Mouse (Mus musculus) embryonic facial prominence, embryonic 13.5 days (tissue): ENCODE results near the gene Cdiptos. TPM values are rescaled to one million over a fixed set of nuclear protein-coding genes. Genes with fewer than 3 reads are reported as not detected.
A peak's percentile ranks its signal among the peaks of the same experiment; 100 is the strongest.

ENCODE experiments used
- ATAC-seq: fragments of 200-750 bp; cut with Nextera tagmentation; 2 replicates; pipeline ENCODE4 v1.8.0; 2017; ENCODE audit warnings: low read depth; ENCODE audit not compliant: insufficient number of reproducible peaks, insufficient read depth, low FRiP score, low TSS enrichment
- H3K27ac ChIP-seq: fragments of 300-500 bp; sonication (generic); 2 replicates; pipeline ENCODE4 v1.5.1; 2015; ENCODE audit warnings: moderate library complexity, mild to moderate bottlenecking, inconsistent platforms
- H3K27me3 ChIP-seq: fragments of 300-500 bp; sonication (generic); 2 replicates; pipeline ENCODE4 v1.6.1; 2015; ENCODE audit warnings: mild to moderate bottlenecking, inconsistent platforms
- H3K36me3 ChIP-seq: fragments of 300-500 bp; sonication (generic); 2 replicates; pipeline ENCODE4 v1.6.1; 2015; ENCODE audit warnings: mild to moderate bottlenecking, inconsistent platforms
- H3K4me1 ChIP-seq: fragments of 300-500 bp; sonication (generic); 2 replicates; pipeline ENCODE4 v1.6.1; 2015; ENCODE audit warnings: inconsistent platforms
- H3K4me2 ChIP-seq: fragments of 300-500 bp; sonication (generic); 2 replicates; pipeline ENCODE4 v1.6.1; 2015; ENCODE audit warnings: moderate library complexity, mild to moderate bottlenecking, inconsistent platforms
- H3K4me3 ChIP-seq: fragments of 300-500 bp; sonication (generic); 2 replicates; pipeline ENCODE4 v1.5.1; 2015; ENCODE audit warnings: mild to moderate bottlenecking, inconsistent platforms
- H3K9ac ChIP-seq: fragments of 300-500 bp; sonication (generic); 2 replicates; pipeline ENCODE4 v1.6.1; 2015; ENCODE audit warnings: mild to moderate bottlenecking, inconsistent platforms
- H3K9me3 ChIP-seq: fragments of 300-500 bp; sonication (generic); 2 replicates; pipeline ENCODE4 v1.6.1; 2016; ENCODE audit warnings: inconsistent platforms
- WGBS: fragments of 180-500 bp; shearing (Covaris S2); methylation state at CpG from one replicate; pipeline ENCODE4 v1.1.7; 2015; ENCODE audit warnings: mixed read lengths; 5-methylcytosine and 5-hydroxymethylcytosine counted together
- polyA plus RNA-seq: library from polyadenylated mRNA; unstranded; fragments of >200 nt; fragmentation: Nextera tagmentation; extraction: Ambion mirVana; gene quantifications from 2 replicates; pipeline ENCODE4 v1.2.1, GENCODE M21; 2015

Cdiptos gene
- polyA plus RNA-seq, 1 experiment from 2014 or later: 1.7 TPM

DNA sequence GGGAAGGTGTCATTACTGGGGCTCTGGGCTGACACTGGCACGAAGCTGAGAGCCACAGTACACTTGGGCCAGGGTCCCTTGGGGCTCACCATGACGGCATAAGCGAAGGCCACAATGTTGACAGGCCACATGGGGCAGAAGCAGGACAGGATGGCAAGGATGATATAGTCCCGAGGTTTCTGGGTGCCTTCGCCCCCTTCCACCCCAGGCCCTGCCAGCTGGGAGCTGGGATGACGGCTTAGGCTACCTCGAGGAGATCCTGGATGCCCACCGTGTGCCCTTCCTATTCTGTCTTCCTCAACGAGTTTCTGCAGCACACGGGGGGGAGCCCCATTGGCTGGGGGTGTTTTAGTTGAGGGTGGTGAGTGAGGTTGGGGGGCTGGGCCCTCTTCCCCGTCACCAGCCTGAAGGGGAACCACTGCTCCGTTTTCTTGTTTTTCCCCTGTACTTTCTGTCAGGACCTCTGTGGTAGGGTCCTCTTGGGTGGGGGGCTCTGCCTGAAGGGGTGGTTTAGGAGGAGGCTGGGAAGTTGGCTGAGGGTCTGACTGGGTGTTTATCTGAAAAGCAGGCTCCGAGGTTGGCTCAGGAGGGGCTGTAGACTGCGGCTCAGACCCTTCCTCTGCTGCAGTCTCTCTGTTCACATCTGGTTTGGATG lies 43.5 kb upstream of the Cdiptos start:
- 61% methylated on average over 14 of the region's 14 CpGs for WGBS
- peak overlapping the region; percentile 83 for H3K9ac ChIP-seq
- peaks cover 85% of the 10 kb centered on the region for H3K4me1 ChIP-seq

DNA sequence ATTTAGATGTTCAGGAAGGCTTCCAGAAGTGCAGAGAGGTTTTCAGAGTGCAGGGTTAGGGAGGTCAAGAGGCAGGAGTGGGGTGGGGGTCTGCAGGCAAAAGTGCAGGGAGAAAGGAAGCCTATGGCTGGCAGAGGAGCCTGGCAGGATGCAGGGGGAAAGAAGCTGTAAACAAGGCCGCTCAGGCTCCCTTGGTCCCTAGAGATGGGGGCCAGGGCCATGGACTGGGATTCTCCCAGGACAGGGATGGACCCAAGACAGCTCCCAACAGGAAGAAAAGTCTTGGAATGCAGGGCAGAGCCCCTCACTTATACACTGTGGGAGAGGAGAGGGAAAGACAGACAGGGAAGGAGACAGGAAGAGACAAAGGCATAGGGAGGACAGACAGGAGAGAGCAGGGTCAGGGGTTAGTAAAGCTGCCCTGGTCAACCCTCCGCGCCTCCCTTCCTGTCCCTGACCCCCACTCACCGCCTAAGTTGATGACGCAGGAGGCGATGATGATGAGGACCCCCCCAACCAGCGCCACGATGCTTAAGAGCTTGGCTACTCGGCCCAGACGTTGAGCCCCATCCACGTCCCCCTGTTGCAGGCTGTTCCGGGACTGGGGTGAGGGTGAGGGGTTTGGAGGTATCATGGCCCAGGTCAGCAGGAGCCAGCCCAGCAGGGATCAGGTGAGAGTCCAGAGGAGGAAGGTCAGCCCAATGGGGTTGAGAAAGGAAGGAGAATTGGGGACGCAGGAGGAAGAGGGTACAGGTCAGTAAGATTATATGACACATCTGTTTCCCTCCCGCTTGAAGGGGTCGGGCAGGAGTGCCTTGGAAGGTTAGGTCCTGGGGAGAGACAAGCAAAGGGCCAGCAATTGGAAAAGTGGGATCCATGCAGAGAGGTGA lies 42.8 kb upstream of the Cdiptos start:
- Histone ChIP-seq H3K9ac (peak overlapping the region; percentile 83), H3K27me3 (no peaks in the 10 kb centered on the region), H3K4me2 (peak overlapping the region; percentile 92), H3K4me3 (peak overlapping the region; percentile 72), H3K9me3 (no peaks in the 10 kb centered on the region), H3K4me1 (peaks cover 82% of the 10 kb centered on the region), H3K27ac (peak overlapping the region; percentile 96), H3K36me3 (peaks cover 41% of the 10 kb centered on the region)
- ATAC-seq: no peak
- WGBS: 68% methylated on average over 15 of the region's 15 CpGs

More for the DNA sequence above, 43.5 kb upstream of the Cdiptos start:
- Histone ChIP-seq H3K27me3 (no peaks in the 10 kb centered on the region), H3K27ac (peak overlapping the region; percentile 96), H3K4me3 (peak overlapping the region; percentile 72), H3K4me2 (peak overlapping the region; percentile 92), H3K36me3 (peaks cover 41% of the 10 kb centered on the region), H3K9me3 (no peaks in the 10 kb centered on the region)
- ATAC-seq: no peak

DNA sequence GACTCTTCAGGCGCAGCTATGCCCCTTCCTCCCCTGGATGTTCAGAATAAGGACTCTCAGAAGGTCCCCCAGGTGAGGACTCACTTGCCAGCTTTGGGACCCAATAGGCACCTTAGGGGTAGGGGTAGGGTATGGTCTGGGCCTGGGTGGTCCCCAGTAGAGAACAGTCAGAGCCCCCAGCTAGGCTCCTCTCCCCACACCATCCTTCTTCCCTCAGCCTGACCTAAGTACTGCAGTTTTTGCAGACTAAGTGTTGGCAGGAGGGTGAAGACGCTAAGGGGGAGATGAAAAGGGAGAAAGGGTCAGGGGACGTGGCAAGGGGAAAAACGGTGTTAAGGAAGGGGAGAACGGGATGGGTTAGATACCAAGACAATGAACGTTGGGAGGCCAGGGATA lies 42.0 kb upstream of the Cdiptos start:
- peak overlapping the region; percentile 96 for H3K27ac ChIP-seq
- 60% methylated on average over 6 of the region's 6 CpGs for WGBS
- peaks cover 41% of the 10 kb centered on the region for H3K36me3 ChIP-seq
- peak overlapping the region; percentile 92 for H3K4me2 ChIP-seq
- H3K9me3 ChIP-seq: no peaks in the 10 kb centered on the region
- H3K4me1 ChIP-seq: peaks cover 75% of the 10 kb centered on the region
- peak overlapping the region; percentile 72 for H3K4me3 ChIP-seq
- no peaks in the 10 kb centered on the region for H3K27me3 ChIP-seq
- ATAC-seq: no peak
- peak overlapping the region; percentile 83 for H3K9ac ChIP-seq

- Histone ChIP-seq H3K9me3 (no peaks in the 10 kb centered on the region), H3K4me3 (peak within 1 kb of the TSS; percentile 72), H3K4me1 (peaks cover 68% of the 10 kb centered on the region), H3K36me3 (peaks cover 41% of the 10 kb centered on the region), H3K27me3 (no peaks in the 10 kb centered on the region), H3K9ac (peak within 1 kb of the TSS; percentile 93), H3K4me2 (peak within 1 kb of the TSS; percentile 92), H3K27ac (peak within 1 kb of the TSS; percentile 96)
- peak; percentile 75 for ATAC-seq
- 2% methylated on average over 39 of the region's 39 CpGs for WGBS
These were observed 41.4 kb upstream of the Cdiptos start, which contains the start of gene Pagr1a for GRCm38 (mm10) chr7:127016971-127017949. Gene Pagr1a (minus strand): TSS chr7:127017352.

GRCm38 (mm10) chr7:127016486-127016938 lies 40.6 kb upstream of the Cdiptos start:
- peak overlapping the region; percentile 72 for H3K4me3 ChIP-seq
- peak overlapping the region; percentile 92 for H3K4me2 ChIP-seq
- H3K27me3 ChIP-seq: no peaks in the 10 kb centered on the region
- no peaks in the 10 kb centered on the region for H3K9me3 ChIP-seq
- H3K4me1 ChIP-seq: peaks cover 61% of the 10 kb centered on the region
- 0 out of 2 replicates have a peak, but pooled peaks have one; percentile 15 for ATAC-seq
- WGBS: under 1% methylated on average over 22 of the region's 22 CpGs
- H3K27ac ChIP-seq: peak overlapping the region; percentile 96
- H3K9ac ChIP-seq: peak overlapping the region; percentile 93
- H3K36me3 ChIP-seq: peaks cover 45% of the 10 kb centered on the region

DNA sequence TGATC lies 40.4 kb upstream of the Cdiptos start, which contains the start of gene Pagr1b:
TSS of gene Pagr1b (minus strand) at position 4 of the 5 bp plus-strand sequence.
- H3K27ac ChIP-seq: peak within 1 kb of the TSS; percentile 96
- H3K9ac ChIP-seq: peak within 1 kb of the TSS; percentile 93
- peaks cover 58% of the 10 kb centered on the region for H3K4me1 ChIP-seq
- H3K4me3 ChIP-seq: peak within 1 kb of the TSS; percentile 72
- peak within 1 kb of the TSS; percentile 92 for H3K4me2 ChIP-seq
- H3K9me3 ChIP-seq: no peaks in the 10 kb centered on the region
- H3K27me3 ChIP-seq: no peaks in the 10 kb centered on the region
- ATAC-seq: no peak
- peaks cover 47% of the 10 kb centered on the region for H3K36me3 ChIP-seq

GRCm38 (mm10) chr7:127016081-127016480 lies 40.2 kb upstream of the Cdiptos start:
- 2% methylated on average over 10 of the region's 10 CpGs for WGBS

GRCm38 (mm10) chr7:127014993-127015392 lies 39.1 kb upstream of the Cdiptos start:
- peak overlapping the region; percentile 72; the same call in 1 of the 2 replicates for H3K4me3 ChIP-seq
- H3K27me3 ChIP-seq: no peaks in the 10 kb centered on the region
- ATAC-seq: no peak
- 91% methylated on average over 12 of the region's 12 CpGs for WGBS
- H3K36me3 ChIP-seq: peaks cover 54% of the 10 kb centered on the region
- no peak overlapping the region for H3K27ac ChIP-seq
- H3K9ac ChIP-seq: peak overlapping the region; percentile 93
- no peaks in the 10 kb centered on the region for H3K9me3 ChIP-seq
- H3K4me1 ChIP-seq: peaks cover 49% of the 10 kb centered on the region
- peak overlapping the region; percentile 92 for H3K4me2 ChIP-seq

More at GRCm38 (mm10) chr7:127016081-127016480, 40.2 kb upstream of the Cdiptos start:
- H3K4me2 ChIP-seq: peak overlapping the region; percentile 92
- H3K4me3 ChIP-seq: peak overlapping the region; percentile 72
- peak overlapping the region; percentile 93 for H3K9ac ChIP-seq
- peak overlapping the region; percentile 96 for H3K27ac ChIP-seq
- ATAC-seq: no peak
- H3K36me3 ChIP-seq: peaks cover 49% of the 10 kb centered on the region
- no peaks in the 10 kb centered on the region for H3K9me3 ChIP-seq
- no peaks in the 10 kb centered on the region for H3K27me3 ChIP-seq
- peaks cover 56% of the 10 kb centered on the region for H3K4me1 ChIP-seq

- Histone ChIP-seq H3K27ac (peak within 1 kb of the TSS; percentile 96; the same call in 1 of the 2 replicates), H3K4me3 (peak within 1 kb of the TSS; percentile 72), H3K9ac (peak within 1 kb of the TSS; percentile 93), H3K36me3 (peaks cover 54% of the 10 kb centered on the region), H3K9me3 (no peaks in the 10 kb centered on the region), H3K27me3 (no peaks in the 10 kb centered on the region), H3K4me2 (peak within 1 kb of the TSS; percentile 92), H3K4me1 (peaks cover 42% of the 10 kb centered on the region)
- no peak for ATAC-seq
- 52% methylated on average over 11 of the region's 11 CpGs for WGBS
These were observed 38.4 kb upstream of the Cdiptos start, which contains the start of gene Mvp for GRCm38 (mm10) chr7:127014320-127014719. Gene Mvp (minus strand): TSS chr7:127014621.

DNA sequence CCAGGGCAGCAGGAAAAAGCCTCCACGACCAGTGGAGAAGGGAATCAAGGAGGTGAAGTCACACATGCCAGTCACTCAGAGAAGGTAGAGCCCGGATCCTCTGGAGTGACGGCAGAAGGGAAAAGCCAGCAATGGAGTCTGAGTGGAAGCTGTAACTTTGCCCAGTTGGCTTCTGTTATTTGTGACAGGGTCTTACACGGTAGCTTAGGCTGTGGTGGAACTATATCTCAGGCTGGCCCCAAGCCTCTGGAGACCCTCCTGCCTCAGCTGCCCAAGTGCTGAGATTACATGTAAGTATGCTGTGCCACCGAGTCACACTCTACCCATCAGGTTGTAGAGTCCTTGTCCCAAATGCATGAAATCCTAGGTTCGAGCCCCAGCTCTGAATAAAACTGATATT lies 37.5 kb upstream of the Cdiptos start:
- no peak overlapping the region for H3K9ac ChIP-seq
- ATAC-seq: no peak
- no peaks in the 10 kb centered on the region for H3K27me3 ChIP-seq
- H3K9me3 ChIP-seq: no peaks in the 10 kb centered on the region
- peaks cover 38% of the 10 kb centered on the region for H3K4me1 ChIP-seq
- peaks cover 54% of the 10 kb centered on the region for H3K36me3 ChIP-seq
- H3K27ac ChIP-seq: no peak overlapping the region
- 95% methylated on average over 6 of the region's 6 CpGs for WGBS
- H3K4me2 ChIP-seq: no peak overlapping the region
- no peak overlapping the region for H3K4me3 ChIP-seq

DNA sequence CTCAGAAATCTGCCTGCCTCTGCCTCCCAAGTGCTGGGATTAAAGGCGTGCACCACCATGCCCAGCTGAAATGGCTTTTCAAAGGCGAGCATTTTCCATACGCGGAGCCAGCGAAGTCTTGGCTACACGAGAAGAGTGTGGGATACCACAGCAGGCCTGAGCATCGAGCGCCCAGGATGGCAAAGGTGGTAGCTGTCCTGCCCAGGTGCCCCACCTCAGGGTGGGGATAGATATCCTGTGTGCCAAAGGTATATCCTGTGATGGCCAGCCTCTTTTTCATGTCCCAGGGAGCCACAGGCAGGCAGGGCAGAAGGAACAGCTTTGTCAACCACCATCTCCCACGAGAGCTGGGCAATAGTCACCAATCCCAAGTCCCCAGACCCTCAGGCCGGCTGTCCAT lies 36.9 kb upstream of the Cdiptos start:
- H3K4me2 ChIP-seq: no peak overlapping the region
- no peak overlapping the region for H3K9ac ChIP-seq
- H3K27ac ChIP-seq: no peak overlapping the region
- H3K9me3 ChIP-seq: no peaks in the 10 kb centered on the region
- peaks cover 54% of the 10 kb centered on the region for H3K36me3 ChIP-seq
- ATAC-seq: no peak
- no peak overlapping the region for H3K4me3 ChIP-seq
- no peaks in the 10 kb centered on the region for H3K27me3 ChIP-seq
- WGBS: 95% methylated on average over 10 of the region's 10 CpGs
- peaks cover 35% of the 10 kb centered on the region for H3K4me1 ChIP-seq
